Mouse (Mus musculus) bone marrow macrophage, adult 2 months (primary cell): ENCODE measurements around the gene Ddx19a.

Source experiments
- CTCF ChIP-seq: IDR thresholded peaks from 2 replicates; pipeline ENCODE4 v1.5.1; 2012; ENCODE audit warnings: low read depth, mild to moderate bottlenecking, low read length, moderate library complexity
- POLR2A ChIP-seq: IDR thresholded peaks from 2 replicates; pipeline ENCODE4 v1.6.1; 2012; ENCODE audit warnings: mild to moderate bottlenecking, low read depth, low read length, borderline replicate concordance

DNA sequence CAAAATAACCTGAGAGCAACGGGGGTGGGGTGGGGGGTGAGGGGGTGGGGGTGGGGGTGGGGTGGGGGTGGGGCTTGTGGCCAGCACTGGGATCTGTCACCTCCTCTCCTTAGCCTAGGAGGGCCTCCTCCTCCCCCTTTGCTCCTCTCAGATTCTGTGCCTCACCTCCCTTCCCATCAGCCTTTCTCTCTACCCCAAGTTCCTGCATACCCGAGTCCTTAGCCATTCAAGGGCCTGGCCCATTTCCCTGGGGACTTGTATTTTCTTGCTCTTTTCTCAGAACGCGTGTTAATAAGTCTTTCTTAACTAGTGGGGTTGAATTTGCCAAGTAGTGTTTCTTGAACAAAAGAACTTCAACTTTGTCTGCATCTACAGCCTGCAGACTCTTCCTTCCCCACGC lies 70.9 kb downstream of the Ddx19a start:
- no peak for TF ChIP-seq CTCF
- no peak for TF ChIP-seq POLR2A
